Mouse (Mus musculus) brain, embryonic 14.5 days (tissue): Measurements from ENCODE around the gene Coq8b. TPM values are rescaled to one million over a fixed set of nuclear protein-coding genes. Genes with fewer than 3 reads are reported as not detected.
A peak's percentile ranks its signal among the peaks of the same experiment; 100 is the strongest.

Experiments
- DNase-seq: peaks from one replicate; pipeline ENCODE4 v3.0.0-alpha.2; 2011; ENCODE audit warnings: low read depth
- CTCF ChIP-seq: fragments of 200-500 bp; IDR thresholded peaks from 2 replicates; pipeline ENCODE4 v1.5.1; 2012; ENCODE audit warnings: inconsistent platforms, mild to moderate bottlenecking, moderate library complexity, borderline replicate concordance; ENCODE audit not compliant: insufficient read depth, insufficient read length; ENCODE audit errors: extremely low read depth
- POLR2A ChIP-seq: fragments of 200-500 bp; IDR thresholded peaks from 2 replicates; pipeline ENCODE4 v1.6.1; 2012; ENCODE audit warnings: mild to moderate bottlenecking, inconsistent platforms, borderline replicate concordance; ENCODE audit not compliant: poor library complexity, insufficient read depth, insufficient read length, severe bottlenecking; ENCODE audit errors: extremely low read depth
- polyA plus RNA-seq: library from polyadenylated mRNA; depleted of rRNA; stranded (reverse); fragments of >200 nt; gene quantifications from 2 replicates; pipeline ENCODE4 v1.2.3, GENCODE M21; 2012

Coq8b gene
- polyA plus RNA-seq, 1 experiment: 42.6 TPM

GRCm38 (mm10) chr7:27257852-27258204 lies 25.0 kb downstream of the Coq8b start:
- TF ChIP-seq POLR2A (no peak), CTCF (no peak)

DNA sequence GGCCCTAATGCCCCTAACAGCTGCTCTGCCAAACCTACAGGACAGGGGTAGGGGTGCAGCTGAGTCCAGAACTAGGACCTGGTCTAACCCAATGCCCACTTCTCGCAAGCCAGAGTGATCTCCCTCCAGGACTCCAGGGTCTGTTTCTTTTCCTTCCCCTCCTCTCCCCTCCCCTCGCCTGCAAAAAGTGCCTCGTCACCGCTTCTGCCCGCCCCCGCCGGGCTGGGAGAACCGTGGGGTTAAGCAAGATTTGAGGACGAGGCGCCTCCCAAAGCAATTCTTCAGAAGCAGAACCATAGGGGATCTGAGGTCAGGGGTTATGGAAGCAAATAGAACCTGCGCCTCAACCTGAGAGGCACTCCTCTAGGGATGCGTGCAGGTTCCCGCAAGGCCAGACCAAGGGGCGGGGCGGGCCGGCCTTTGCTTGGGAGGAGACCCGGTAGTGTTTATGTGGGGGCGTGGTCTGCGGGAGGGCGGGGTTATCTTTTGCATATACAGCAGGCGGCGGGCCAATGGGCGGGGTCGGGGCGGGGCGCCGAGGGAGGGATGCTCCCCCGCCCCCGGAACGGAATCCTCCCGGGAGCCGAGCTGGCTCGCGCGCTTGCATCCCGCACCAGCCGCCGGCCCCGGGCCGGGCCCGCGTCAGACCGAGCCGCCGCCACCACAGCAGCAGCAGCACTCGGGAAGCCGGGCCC lies 25.5 kb downstream of the Coq8b start, which contains the start of gene Numbl:
TSS of gene Numbl (plus strand) at position 229 of the 695 bp plus-strand sequence.
- DNase-seq: peak; percentile 97
- TF ChIP-seq POLR2A (peak; percentile 79), CTCF (no peak)

More at GRCm38 (mm10) chr7:27257852-27258204, 25.0 kb downstream of the Coq8b start:
- peak; percentile 91 for DNase-seq

- peak; percentile 64 for DNase-seq
- no peak for TF ChIP-seq POLR2A
- no peak for TF ChIP-seq CTCF
Observed at GRCm38 (mm10) chr7:27259271-27259721, 26.5 kb downstream of the Coq8b start.

- peak; percentile 67 for DNase-seq
- TF ChIP-seq CTCF: no peak
- no peak for TF ChIP-seq POLR2A
Observed at GRCm38 (mm10) chr7:27259771-27260170, 26.9 kb downstream of the Coq8b start.

- TF ChIP-seq POLR2A (no peak), CTCF (no peak)
- DNase-seq: peak; percentile 38
Observed at GRCm38 (mm10) chr7:27260856-27261255, 28.0 kb downstream of the Coq8b start.

DNA sequence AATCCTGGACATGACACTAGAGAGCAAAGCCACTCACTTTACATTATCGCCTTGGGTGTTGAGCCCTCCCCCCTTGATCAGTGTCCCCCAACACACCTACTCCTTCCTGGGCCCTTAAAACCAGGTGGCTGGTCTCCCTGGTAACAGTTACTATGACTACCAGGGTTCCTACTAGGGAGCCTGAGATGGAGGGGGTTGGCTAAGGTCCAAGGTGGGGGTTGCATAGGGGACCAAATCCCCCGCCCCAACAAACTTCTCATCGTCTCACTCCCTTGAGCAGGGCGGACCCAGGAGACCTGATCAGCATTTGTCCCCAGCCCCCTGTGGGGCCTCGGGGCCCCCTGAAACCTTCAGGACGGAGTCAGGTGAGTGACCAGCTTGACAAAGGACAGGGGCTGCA lies 29.1 kb downstream of the Coq8b start:
- DNase-seq: peak; percentile 24
- no peak for TF ChIP-seq CTCF
- TF ChIP-seq POLR2A: no peak

GRCm38 (mm10) chr7:27264761-27265160 lies 31.9 kb downstream of the Coq8b start:
- TF ChIP-seq CTCF: no peak
- no peak for TF ChIP-seq POLR2A
- no peak for DNase-seq

GRCm38 (mm10) chr7:27266515-27267128 lies 33.8 kb downstream of the Coq8b start:
- TF ChIP-seq POLR2A: no peak
- TF ChIP-seq CTCF: no peak
- DNase-seq: no peak

DNA sequence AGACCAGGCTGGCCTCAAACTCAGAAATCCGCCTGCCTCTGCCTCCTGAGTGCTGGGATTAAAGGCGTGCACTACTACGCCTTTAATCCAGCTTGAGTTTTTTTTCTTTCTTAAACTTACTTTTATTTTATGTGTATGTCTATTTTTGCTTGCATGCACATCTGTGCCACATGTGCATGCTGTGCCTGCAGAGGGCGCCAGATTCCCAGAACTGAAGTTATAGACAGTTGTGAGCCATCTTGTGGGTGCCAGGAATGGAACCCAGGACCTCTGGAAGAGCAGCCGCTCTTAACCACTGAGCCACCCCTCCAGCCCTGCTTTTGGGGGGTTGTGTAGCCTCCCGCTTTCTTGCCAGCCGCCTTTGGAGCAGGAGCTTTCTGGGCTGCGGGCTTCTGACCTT lies 38.6 kb downstream of the Coq8b start:
- TF ChIP-seq CTCF (peak; percentile 22; the same call in 1 of the 2 replicates), POLR2A (no peak)
- no peak for DNase-seq

GRCm38 (mm10) chr7:27273739-27274351 lies 41.0 kb downstream of the Coq8b start:
- DNase-seq: peak; percentile 26
- TF ChIP-seq CTCF (peak; percentile 52; the same call in 1 of the 2 replicates), POLR2A (no peak)

- TF ChIP-seq CTCF (no peak), POLR2A (no peak)
- peak; percentile 8 for DNase-seq
Observed at GRCm38 (mm10) chr7:27274916-27275315, 42.1 kb downstream of the Coq8b start.

DNA sequence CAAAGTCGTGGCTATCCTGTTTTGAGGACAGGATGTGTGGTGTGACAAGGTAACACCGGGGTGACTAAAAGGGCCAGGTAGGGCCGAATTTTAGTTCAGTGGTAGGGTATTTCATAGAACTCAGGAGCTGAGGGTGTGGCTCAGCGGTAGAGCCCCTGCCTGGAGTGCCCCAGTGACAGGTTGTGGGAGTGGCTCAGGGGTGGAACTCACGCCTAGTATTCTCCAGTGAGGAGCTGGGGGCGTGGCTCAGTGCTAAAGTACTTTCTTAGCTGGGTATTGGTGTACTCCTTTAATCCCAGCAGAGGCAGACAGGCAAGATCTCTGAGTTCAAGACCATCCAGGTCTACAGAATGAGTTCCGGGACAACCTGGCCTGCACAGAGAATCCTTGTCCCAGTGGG lies 43.2 kb downstream of the Coq8b start:
- no peak for DNase-seq
- TF ChIP-seq CTCF (no peak), POLR2A (no peak)

DNA sequence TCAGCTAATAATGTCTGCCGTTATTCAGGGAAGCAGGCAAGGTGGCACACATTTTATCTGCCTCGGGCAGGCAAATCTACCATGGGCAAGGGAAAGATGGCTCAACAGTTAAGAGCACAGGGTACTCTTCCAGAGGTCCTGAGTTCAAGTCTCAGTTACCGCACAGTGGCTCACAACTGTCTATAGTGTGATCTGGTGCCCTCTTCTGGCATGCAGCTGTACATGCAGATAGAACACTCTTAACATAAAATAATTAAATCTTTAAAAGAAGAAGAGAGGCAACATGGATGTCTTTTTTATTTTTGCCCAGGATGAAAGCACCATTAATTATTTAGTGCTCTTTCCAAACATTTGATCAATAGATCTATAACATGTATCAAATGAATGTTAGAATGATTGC lies 44.4 kb downstream of the Coq8b start:
- DNase-seq: peak; percentile 19
- TF ChIP-seq CTCF (peak; percentile 37; the same call in 1 of the 2 replicates), POLR2A (no peak)
